Mouse (Mus musculus) CD4-positive helper T cell, adult 2 months (primary cell): ENCODE data around the gene Spdef.

ENCODE experiments used
- DNase-seq: peaks from one replicate; pipeline ENCODE4 v3.0.0-alpha.2; 2012; ENCODE audit warnings: low read depth, missing footprints, low spot score

Spdef gene

DNA sequence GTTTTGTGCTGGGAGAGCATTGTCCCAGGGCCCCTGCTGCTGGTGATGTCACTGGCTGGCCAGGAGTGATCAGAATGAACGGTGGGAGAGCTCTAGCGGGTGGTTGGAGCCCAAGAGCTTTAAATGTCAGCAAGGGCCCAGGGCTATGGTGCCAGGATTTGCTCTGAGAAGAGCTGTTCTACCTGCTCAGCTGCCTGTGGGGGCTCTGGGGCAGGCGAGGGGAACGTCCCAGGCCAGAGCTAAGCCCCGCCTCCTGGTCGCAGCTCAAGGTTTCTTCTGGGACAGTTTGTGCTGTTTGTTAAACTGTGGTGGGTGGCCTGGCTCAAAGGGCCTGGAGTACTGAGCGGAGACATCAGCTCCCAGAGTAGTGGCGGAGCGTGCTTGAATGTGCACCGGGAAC is 3.3 kb downstream of the Spdef start:
- DNase-seq, result no peak

DNA sequence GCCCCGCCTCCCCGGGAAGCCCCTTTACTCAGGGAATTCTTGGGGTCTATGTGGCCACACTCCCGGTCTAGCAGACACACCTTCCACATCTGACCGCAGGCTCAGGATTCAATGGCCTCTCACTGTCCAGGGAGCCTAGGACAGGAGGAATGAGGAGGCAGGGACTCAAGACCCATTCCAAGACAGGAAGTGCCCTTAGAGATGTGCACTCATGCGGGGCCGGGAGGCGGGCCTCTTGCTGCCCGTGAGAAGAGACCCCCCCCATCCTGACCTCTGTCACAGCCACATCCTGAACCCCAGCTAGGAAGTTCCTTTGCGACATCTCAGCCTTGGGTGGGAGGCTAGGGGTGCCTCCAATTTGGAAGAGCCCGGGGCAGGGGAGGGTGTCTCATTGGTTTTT is 3.7 kb downstream of the Spdef start:
- no peak for DNase-seq

DNA sequence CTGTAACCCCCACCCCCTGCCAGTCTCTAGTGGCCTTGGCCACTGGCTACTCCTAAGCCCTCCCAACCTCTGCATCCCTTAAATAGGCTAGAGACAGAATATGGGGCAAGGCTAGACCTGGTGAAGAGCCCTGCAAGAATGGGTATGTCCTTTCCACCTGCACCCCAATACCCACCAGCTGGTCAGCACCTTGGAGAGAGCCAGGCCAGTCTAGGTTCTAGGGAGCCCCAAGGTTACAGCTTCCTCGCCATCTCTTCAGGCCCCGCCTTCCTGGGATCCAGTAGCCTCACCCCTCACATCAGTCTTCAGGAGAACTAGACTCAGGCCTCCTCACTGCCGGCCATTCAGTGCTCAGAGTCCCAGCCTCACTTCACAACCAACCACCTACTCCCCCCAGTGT is 4.4 kb downstream of the Spdef start:
- DNase-seq, result no peak

DNA sequence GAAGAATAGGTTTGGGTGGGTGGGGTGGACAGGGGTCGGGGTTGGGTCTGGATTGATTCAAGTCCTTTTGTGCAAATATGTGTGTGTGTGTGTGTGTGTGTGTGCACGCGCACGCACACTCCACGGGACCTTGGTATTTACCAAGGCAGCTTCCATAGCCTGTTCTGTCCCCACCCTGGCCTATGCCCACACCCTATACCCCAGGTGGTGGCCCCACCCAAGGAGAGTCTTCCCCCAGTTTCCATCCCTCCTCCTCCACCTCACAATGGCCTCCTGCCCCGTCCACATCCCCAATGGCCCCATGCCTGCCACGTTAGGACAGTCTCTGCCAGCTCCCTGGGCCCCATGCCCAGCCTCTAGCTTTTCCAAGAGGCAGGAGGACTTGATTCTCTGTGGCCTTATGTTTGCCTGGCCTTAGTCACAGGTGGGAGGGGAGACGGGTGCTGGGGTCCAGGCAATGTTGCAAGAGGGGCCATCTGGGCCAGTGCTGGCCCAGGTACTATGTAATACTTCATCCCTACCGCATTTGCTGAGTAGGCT is 7.6 kb downstream of the Spdef start:
- DNase-seq, result no peak

DNA sequence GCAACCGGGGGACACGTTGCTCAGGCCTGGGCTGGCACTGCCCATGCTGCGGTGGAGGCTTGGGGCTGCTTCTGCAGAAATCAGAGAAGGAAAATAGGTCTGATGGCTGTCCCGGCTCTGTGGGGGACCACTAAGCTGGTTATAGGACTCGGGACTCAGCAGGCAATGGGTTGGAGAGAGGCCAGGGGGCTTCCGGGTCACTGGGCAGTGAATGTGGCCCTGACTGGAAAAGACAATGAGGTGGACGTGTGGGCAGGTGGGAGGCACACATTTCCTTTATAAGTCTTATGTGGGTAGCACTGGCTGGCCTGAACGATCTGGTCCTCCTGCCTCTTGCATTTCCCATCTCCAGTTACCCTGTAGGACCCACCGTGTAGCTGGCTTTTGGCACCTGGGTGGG is 8.4 kb downstream of the Spdef start:
- DNase-seq, result no peak

DNA sequence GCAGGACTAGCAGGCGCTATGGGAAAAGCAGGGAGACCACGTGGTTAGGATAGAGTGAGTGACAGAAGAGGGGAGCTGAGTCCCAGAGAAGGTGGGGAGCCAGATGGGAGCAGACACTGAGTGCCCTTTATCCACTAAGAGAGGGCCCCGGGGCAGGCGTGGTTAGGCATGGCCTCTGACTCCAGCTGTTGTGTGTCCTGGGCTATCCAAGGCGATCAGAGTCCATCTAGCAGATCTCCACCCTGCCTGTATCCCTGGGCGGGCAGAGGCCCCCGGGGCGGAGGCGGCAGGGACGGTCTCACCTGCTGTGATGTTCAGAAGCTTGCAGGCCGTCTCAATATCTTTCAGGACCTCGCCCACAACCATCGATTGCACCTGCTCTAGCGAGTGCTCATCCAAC is 9.1 kb downstream of the Spdef start:
- DNase-seq, result no peak

DNA sequence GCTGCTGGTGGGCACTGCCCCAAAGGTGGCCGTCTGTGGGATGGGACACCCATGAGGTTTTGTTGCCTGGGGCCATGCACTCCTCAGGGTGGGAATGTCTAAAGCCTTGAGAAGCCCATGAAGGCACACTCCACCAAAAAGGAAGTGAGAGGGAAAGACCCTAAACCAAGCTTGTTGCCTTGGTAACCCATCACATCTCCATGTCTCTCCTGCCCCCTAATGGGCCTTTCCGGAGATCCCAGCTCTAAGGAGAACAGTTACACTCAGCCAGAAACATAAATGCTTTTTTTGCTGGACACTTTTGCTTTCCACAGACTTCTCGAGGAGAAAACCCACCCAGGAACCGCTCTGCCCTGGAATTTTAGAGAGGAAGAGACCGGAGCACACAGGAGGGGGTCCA is 10.5 kb downstream of the Spdef start:
- DNase-seq, result no peak

DNA sequence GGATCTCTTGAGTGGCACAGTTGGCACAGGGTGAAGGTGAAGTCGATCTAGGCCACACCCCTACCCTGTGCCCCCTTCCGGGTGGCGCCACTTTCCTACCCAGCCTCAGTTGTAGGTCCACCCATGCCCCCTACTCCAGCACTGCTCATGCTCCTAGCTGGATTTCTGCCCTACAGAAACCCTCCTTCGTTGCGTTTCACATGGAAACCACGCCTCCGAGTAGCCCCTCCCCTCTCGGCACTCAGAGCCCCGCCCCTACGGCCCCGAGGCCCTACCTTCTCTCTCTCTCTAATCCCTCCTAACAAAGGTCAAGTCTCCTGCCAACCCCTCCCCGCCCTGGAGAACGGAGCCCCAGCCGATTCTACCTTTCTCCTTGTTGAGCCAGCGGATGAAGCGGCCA is 12.0 kb downstream of the Spdef start:
- DNase-seq, result peak; percentile 28

DNA sequence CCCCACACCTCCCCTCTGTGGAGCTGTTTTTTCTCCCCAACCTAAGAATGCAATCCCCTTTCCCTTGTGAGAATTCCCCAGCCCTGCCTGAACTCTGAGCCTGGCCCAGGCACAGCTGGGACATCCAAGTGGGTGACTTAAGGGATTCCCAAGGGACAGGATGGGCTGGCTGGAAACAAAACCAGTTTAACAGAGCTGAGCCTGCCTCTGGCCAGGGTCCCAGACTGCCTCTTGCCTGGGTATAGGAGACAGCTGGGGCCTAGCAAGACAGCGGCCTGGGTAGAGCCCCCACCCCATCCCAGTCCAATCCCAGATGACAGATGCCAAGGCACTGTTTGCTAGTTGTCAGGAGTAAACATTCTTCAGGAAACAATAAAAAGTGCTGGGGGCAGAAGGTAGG is 15.9 kb downstream of the Spdef start:
- no peak for DNase-seq

DNA sequence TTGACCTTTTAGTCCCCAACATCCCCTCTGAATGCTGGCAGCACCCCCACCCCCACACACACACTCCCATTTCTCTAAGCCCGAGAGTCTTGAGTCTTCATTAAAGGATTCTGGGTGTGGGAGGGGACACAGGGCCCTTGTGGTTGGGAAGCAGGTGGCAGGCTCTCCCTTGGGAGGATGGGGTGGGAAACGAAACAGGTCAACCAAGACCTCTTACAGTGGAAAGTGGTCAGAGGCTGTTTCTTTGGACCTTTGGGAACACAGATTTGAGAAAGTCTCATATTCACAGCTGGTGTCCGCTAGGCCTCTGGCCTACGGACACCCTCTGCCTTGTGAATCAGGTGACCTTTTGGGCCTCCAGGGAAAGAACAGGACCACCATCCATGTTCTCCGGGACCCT is 19.1 kb downstream of the Spdef start:
- no peak for DNase-seq

DNA sequence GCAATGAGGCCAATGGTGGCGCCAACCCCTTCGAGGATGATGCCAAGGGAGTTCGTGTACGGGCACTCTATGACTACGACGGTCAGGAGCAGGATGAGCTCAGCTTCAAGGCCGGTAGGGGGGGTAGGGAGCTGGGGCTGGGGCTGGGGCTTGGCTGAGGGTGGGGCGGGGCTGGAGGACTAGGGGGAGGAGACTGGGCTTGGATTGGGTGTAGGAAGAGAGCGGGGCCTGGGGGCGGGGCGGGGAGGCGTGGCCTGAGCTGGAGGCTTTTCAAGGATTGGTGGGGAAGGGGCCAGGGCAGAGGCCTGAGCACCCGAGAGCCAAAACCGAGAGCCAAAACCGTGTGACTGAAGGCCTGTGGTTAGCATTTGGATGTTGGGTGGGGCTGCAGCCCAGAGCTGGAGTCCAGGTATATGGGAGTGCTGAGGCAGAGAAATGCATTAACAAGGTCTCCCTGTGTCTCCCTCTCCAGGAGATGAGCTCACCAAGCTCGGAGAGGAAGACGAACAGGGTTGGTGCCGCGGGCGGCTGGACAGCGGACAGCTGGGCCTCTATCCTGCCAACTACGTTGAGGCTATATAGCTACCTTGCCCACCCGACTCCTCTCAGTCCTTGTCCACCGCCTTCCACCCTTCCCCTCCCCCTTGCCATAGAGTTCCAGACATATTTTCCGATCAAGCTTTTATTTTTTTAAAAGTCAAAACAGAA is 20.6 kb downstream of the Spdef start:
- peak; percentile 61 for DNase-seq

DNA sequence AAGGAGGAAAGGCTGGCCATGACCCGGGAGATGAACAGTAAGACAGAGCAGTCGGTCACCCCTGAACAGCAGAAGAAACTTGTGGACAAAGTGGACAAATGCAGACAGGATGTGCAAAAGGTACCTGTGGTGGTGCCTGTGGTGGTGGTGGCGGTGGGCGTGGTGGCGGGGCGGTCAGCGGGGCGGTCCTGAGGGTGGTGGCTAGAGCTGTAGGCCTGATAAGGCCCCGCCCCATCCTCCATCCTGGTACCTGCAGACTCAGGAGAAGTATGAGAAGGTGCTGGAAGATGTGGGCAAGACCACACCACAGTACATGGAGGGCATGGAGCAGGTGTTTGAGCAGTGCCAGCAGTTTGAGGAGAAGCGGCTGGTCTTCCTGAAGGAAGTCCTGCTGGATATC is 23.1 kb downstream of the Spdef start:
- DNase-seq, result no peak

DNA sequence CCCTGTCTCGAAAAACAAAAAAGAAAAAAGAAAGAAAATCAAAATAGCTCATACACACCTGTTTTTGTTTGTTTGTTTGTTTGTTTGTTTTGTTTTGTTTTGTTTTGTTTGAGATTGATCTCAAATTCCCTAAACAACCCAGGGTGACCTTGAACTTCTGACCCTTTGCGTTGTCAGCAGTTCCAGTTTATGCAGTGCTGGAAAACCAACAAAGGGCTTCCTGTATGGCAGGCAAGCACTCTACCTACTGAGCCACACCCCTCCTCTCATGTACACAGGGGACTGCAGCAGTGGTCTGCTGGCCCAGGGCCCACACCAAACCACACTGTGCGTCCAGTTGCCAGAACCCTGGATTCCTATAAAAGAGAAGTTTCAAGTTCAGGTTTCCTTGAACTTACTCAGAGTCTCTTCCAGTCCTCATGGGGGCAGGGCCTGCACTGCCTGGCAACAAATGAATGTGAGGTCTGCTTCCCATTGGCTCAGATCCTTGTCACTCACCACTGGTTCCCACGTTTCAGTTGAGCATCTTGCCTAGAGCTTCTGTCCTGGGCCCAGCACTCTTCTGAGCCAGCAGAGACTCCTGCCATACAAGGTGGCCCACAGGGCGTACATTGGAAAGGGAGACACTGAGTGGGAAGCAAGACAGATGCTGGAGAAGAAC is 24.7 kb downstream of the Spdef start:
- DNase-seq, result no peak

DNA sequence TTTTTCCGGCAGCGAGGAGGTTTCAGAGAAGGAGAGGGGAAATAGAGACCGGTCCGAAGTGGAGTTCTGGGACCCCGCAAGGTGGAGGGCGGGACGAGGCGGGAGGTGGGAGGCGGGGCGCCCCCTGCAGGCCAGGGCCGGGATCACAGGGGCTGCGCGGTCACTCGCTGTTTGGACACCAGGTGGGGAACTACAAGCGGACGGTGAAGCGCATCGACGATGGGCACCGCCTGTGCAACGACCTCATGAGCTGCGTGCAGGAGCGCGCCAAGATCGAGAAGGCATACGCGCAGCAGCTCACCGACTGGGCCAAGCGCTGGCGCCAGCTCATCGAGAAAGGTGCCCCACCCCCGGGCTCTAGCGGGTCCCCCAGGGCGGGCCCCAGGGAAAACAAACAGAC is 26.2 kb downstream of the Spdef start:
- peak; percentile 30 for DNase-seq

DNA sequence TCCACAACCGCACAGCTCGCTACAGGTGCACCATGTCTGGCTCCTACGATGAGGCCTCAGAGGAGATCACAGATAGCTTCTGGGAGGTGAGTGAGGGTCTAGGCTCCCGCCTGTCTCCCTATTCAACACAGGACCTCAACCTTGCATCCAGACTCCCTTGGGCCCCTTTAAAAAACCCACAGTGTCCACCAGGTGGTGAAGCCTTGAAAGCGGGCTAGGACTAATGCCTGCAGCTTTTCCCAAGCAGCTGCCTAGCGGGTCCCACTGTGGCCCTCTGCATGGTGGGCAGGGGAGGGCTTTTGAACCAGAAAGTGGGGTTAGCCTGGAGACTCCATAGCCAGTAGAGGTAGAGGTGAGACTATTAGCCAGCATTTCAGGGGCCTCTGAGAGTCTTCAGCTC is 26.9 kb downstream of the Spdef start:
- DNase-seq, result no peak

DNA sequence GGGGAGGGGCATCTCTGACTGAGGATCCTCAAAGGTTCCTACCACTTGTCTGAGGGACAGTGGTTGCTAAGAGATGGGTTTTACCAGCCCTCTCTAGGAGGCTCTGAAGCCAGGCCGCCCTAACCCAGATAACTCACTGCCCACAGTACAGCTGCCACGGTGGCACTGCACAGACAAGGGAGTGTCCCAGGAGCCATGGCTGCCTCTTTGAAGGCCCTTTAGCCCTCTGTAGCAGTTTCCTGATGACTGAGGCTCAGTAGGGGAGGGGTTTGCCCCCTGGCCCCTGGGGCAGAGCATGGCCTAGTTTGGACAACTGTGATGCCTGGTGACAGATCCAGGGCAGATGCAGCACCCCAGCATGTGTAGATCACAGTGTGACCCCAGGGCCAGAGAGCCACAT is 27.9 kb downstream of the Spdef start:
- DNase-seq, result no peak

DNA sequence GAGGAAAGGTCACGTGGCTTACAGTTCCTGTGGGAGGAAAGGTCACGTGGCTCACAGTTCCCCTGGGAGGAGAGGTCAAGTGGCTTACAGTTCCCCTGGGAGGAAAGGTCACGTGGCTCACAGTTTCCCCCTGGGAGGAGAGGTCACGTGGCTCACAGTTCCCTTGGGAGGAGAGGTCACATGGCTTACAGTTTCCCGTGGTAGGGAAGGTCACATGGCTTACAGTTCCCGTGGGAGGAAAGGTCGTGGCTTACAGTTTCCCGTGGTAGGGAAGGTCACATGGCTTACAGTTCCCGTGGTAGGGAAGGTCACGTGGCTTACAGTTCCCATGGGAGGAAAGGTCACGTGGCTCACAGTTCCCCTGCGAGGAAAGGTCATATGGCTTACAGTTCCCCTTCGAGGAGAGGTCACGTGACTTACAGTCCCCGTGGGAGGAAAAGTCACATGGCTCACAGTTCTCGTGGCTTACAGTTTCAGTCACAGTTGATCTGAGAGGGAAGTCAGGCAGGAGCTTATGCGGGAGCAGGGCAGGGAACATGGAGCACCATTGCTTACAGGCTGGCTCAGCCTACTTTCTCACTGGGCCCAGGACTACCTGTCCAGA is 29.0 kb downstream of the Spdef start:
- DNase-seq, result no peak

DNA sequence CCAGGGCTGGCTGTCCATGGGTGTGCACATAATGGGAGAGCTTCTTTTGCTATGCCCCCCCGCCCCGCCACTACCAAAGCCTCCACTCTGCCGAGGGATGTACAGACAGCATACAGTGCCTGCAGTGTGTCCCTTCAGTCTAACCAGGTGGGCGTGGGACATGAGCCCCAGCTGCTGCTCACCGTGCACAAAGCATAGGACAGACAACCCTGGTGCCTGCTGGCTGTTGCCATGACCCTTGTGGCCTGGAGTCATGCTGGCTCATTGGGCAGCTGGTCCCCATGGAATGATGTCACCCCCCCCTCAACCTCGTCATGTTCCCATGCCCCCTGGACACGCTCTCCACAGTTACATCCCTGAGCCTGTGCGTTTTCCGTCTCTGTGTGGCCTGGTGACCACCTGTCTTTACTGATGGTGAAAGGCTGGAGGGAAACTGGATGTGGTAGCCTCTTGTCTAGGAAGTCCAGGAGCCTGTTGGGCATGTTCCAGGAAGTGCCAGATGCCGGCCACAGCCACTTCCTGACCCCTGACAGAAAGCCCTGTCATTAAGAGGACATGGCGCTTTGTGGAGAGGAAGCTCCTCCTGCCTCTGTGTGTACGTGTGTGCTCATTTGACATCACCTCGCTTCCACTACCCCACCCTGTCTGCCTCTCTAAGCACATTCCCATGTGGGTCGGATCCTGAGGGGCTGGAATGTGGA is 37.6 kb downstream of the Spdef start:
- no peak for DNase-seq

DNA sequence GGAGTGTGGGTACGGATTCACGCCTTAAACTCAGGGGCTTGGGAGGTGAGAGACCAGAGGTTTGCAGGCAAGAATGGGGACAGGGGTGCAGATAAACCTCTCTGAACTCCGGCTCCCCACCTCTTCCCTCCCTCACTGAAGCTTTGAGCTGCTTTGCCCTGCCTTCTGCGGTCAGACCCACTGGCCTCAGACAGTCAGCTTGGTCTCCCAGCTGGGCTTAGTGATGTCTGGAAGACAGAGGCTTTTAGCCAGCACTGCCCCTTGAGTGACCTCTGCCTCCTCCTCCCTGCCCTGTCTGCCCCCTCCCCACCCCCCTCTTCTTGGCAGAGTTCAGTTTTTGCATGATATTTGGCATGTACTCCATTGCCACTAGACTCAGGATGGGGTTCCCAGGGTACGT is 42.4 kb downstream of the Spdef start:
- DNase-seq, result no peak

DNA sequence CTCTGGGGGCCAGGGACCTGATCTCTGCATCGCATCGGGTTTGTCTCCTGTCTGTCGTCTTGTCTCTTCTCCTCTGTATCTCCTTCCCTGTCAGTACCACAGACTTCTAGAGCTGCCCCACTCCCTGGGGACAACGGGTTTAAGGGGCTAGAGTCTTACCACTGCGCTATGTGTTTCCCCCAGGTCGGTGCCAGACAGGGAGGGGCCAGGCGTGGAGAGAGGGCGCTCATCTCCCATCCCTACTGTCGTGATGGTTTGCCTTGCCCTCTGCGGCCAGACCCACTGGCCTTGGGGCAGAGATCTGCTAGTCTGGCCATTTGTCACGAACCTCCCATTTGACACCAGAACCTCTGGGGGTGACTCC is 43.2 kb downstream of the Spdef start:
- no peak for DNase-seq

DNA sequence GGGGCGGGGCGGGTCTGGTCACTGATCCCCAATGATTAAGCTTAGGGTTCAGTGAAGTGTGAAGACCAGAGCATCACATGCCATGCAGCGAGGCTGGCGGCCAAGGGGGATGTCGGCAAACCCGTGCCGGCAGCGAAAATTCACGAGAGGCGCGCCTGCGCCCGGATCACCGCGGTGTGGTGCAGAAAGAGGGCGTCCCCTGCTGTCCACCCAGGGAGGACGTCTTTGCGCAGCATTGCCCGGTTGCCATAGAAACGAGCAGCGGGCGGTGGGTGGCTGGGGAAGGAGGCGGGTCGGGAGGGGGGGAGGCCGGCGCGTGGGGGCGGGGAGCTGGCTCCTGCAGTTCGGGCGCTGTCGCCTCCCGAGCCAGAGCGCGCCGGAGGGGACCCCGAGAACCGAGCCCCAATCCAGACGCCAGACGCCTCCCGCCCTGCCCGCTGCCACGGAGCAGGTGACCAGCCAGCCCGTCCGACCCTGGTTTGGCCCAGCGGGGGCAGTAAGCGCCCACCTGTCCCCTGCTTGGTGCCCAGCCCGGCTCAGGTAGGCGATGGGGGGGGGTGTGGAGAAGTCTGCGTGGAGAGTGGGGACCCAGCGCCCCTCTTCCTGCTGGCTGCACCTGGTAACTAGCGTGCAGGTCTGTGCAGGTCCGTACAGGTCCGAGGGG is 43.7 kb downstream of the Spdef start:
- peak; percentile 59 for DNase-seq
